Mouse (Mus musculus) hindbrain, embryonic 13.5 days (tissue): ENCODE measurements at regions not wholly inside any gene's neighbourhood (a gene's known extent, or its start where the extent isn't known, plus 50 kb on each side); places are given as distances from the start of the nearest gene placed in this dataset.

ENCODE experiments used
- ATAC-seq: fragments of 200-750 bp; cut with Nextera tagmentation; 2 replicates; pipeline ENCODE4 v1.8.0; 2017; ENCODE audit warnings: moderate TSS enrichment; ENCODE audit not compliant: low FRiP score
- H3K27ac ChIP-seq: fragments of 300-500 bp; sonication (generic); 2 replicates; pipeline ENCODE4 v1.5.1; 2015; ENCODE audit warnings: inconsistent platforms, mild to moderate bottlenecking, moderate library complexity
- H3K27me3 ChIP-seq: fragments of 300-500 bp; sonication (generic); 2 replicates; pipeline ENCODE4 v1.6.1; 2015; ENCODE audit warnings: mild to moderate bottlenecking, inconsistent platforms
- H3K36me3 ChIP-seq: fragments of 300-500 bp; sonication (generic); 2 replicates; pipeline ENCODE4 v1.6.1; 2015; ENCODE audit warnings: mild to moderate bottlenecking, inconsistent platforms
- H3K4me1 ChIP-seq: fragments of 300-500 bp; sonication (generic); replicated peaks from 2 replicates; pipeline ENCODE4 v1.6.1; 2015; ENCODE audit warnings: inconsistent platforms
- H3K4me2 ChIP-seq: fragments of 300-500 bp; sonication (generic); 2 replicates; pipeline ENCODE4 v1.6.1; 2015; ENCODE audit warnings: inconsistent platforms, mild to moderate bottlenecking, moderate library complexity
- H3K4me3 ChIP-seq: fragments of 300-500 bp; sonication (generic); 2 replicates; pipeline ENCODE4 v1.5.1; 2015; ENCODE audit warnings: mild to moderate bottlenecking, inconsistent platforms
- H3K9ac ChIP-seq: fragments of 300-500 bp; sonication (generic); 2 replicates; pipeline ENCODE4 v1.6.1; 2015; ENCODE audit warnings: mild to moderate bottlenecking, inconsistent platforms
- H3K9me3 ChIP-seq: fragments of 300-500 bp; sonication (generic); 2 replicates; pipeline ENCODE4 v1.6.1; 2016; ENCODE audit warnings: inconsistent platforms
- WGBS: fragments of 180-500 bp; shearing (Covaris S2); methylation state at CpG from one replicate; pipeline ENCODE4 v1.1.7; 2015; 5-methylcytosine and 5-hydroxymethylcytosine counted together

GRCm38 (mm10) chr7:73595140-73595825 is 53.7 kb upstream of the Chd2 start:
- no peaks in the 10 kb centered on the region for H3K9me3 ChIP-seq
- peak overlapping the region; percentile 34 for H3K4me3 ChIP-seq
- H3K27ac ChIP-seq: peak overlapping the region; percentile 92
- peaks cover 42% of the 10 kb centered on the region for H3K4me1 ChIP-seq
- peak overlapping the region; percentile 49 for H3K9ac ChIP-seq
- H3K36me3 ChIP-seq: no peaks in the 10 kb centered on the region
- WGBS: 3% methylated on average over 23 of the region's 23 CpGs
- ATAC-seq: peak; percentile 96
- peak overlapping the region; percentile 62 for H3K4me2 ChIP-seq
- no peaks in the 10 kb centered on the region for H3K27me3 ChIP-seq

DNA sequence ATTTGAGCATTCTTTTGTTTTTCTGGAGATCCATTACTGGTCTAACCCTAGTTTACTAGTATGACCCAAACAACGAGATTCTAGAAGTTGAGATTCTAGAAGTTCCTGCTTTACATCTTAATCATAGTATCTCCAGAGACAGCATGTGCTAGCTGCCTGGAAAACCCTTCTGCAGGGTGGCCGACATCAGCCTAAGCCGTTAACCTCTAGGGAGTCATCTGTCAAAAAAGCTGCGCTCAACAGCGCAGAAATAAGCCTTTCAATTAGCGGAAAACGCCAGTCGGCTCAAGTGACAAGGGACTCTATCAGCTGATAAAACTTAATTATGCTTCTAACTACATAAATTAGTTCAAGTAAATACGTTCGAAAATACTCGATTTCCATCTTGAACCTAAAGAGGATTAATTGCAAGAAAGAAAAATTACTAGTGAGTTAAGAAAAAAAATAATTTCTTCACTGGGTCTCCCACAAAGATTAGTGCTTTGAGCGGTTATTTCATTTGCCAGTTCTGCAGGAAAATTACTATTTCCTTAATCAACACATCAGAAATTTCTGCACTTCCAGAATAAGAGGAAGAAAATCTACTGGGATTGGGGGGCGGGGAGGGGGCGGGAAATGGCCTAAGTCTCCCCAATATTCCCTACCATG is 53.0 kb upstream of the Chd2 start:
- Histone ChIP-seq H3K4me1 (peaks cover 42% of the 10 kb centered on the region), H3K4me3 (peak overlapping the region; percentile 34), H3K4me2 (peak overlapping the region; percentile 62), H3K9me3 (no peaks in the 10 kb centered on the region), H3K27ac (peak overlapping the region; percentile 92), H3K27me3 (no peaks in the 10 kb centered on the region), H3K9ac (peak overlapping the region; percentile 49), H3K36me3 (no peaks in the 10 kb centered on the region)
- no peak for ATAC-seq
- WGBS: under 1% methylated on average over 14 of the region's 14 CpGs

DNA sequence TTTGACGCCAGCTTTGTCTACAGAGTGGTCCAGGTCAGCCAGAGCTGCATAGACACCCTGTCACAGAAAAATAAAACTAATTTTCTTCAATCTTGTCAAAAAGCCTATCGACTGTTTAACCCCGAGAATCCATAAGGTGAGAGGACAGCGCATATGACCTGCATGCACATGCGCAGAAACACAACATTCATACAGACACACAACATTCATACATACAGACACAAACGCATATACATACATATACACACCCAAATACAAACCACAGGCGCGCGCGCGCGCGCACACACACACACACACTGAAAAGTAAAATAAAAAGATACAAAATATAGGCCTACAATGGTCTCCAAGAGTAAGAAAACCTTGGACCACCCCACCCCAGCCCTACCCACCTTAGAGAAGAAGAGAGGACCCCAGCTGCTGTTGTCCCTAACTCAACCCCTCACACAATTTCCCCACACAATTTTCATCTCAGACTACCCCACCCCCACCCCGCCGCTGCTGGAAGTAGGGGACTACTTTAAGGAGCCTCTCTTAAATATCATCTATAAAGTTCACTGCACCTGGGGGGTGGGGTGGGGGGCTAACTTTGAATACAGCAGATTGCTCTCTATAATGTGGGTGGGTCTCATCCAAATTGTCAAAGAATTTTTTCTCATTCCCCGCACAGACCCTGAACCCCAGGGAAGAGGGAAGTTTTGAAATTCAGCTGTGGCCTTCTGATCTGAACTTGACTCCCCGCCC is 52.2 kb upstream of the Chd2 start:
- H3K4me2 ChIP-seq: no peak overlapping the region

DNA sequence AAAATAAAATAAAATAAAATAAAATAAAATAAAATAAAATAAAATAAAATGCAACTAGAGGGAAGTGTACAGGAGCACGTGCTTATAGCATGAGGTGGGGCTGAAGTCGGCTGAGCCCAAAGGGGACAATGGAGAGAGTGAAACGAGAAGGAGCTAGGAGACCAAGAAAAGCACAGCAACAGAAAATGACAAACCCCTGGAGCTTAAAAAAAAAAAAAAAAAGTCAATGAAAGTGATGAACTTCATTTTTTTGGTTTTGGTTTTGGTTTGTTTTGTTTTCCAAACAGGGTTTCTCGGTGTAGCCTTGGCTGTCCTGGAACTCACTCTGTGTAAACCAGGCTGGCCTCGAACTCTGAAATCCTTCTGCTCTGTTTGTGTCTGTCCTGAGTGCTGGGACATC is 51.2 kb upstream of the Chd2 start:
- Histone ChIP-seq H3K9ac (no peak overlapping the region), H3K27ac (no peak overlapping the region), H3K27me3 (no peaks in the 10 kb centered on the region), H3K9me3 (no peaks in the 10 kb centered on the region), H3K4me1 (peaks cover 49% of the 10 kb centered on the region), H3K4me3 (no peak overlapping the region), H3K36me3 (no peaks in the 10 kb centered on the region), H3K4me2 (no peak overlapping the region)
- WGBS: 91% methylated on average over 5 of the region's 5 CpGs
- no peak for ATAC-seq

More for the DNA sequence above, 52.2 kb upstream of the Chd2 start:
- H3K27me3 ChIP-seq: no peaks in the 10 kb centered on the region
- WGBS: 75% methylated on average over 17 of the region's 17 CpGs
- H3K27ac ChIP-seq: no peak overlapping the region
- no peak overlapping the region for H3K4me3 ChIP-seq
- peaks cover 50% of the 10 kb centered on the region for H3K4me1 ChIP-seq
- H3K36me3 ChIP-seq: no peaks in the 10 kb centered on the region
- no peaks in the 10 kb centered on the region for H3K9me3 ChIP-seq
- no peak for ATAC-seq
- no peak overlapping the region for H3K9ac ChIP-seq
